Mouse (Mus musculus) kidney, adult 2 months (tissue): ENCODE data around the gene Gm6482. TPM values are rescaled to one million over a fixed set of nuclear protein-coding genes. Genes with fewer than 3 reads are reported as not detected.
A peak's percentile ranks its signal among the peaks of the same experiment; 100 is the strongest.
"Not testable (repeated sequence)": the region's sequence is repeated elsewhere in the genome, so short reads cannot be mapped to it uniquely, and the experiment has no call there.

ENCODE experiments used
- DNase-seq: peaks from one replicate; pipeline ENCODE4 v3.0.0; 2021
- H3K27ac ChIP-seq: fragments of 200-500 bp; 2 replicates; pipeline ENCODE4 v1.5.1; 2012; ENCODE audit warnings: low read depth, low read length, control low read depth, inconsistent platforms; ENCODE audit not compliant: insufficient read depth
- H3K27me3 ChIP-seq: fragments of 200-500 bp; replicated peaks from 2 replicates; pipeline ENCODE4 v1.6.1; 2012; ENCODE audit warnings: mild to moderate bottlenecking, moderate library complexity, low read length, inconsistent platforms; ENCODE audit not compliant: control insufficient read depth, insufficient read depth
- H3K36me3 ChIP-seq: fragments of 200-500 bp; 2 replicates; pipeline ENCODE4 v1.6.1; 2012; ENCODE audit warnings: mild to moderate bottlenecking, moderate library complexity, low read length, inconsistent platforms; ENCODE audit not compliant: control insufficient read depth, insufficient read depth
- H3K4me1 ChIP-seq: fragments of 200-500 bp; 2 replicates; pipeline ENCODE4 v1.6.1; 2011; ENCODE audit warnings: low read length; ENCODE audit not compliant: control insufficient read depth, insufficient read depth
- H3K4me3 ChIP-seq: fragments of 200-500 bp; 2 replicates; pipeline ENCODE4 v1.5.1; 2011; ENCODE audit warnings: mild to moderate bottlenecking, low read depth, low read length, control low read depth; ENCODE audit not compliant: insufficient read depth
- WGBS: fragments of 180-500 bp; shearing (Covaris S2); methylation state at CpG from one replicate; pipeline ENCODE4 v1.1.7; 2018; 5-methylcytosine and 5-hydroxymethylcytosine counted together
- polyA plus RNA-seq: library from polyadenylated mRNA; depleted of rRNA; stranded (reverse); fragments of >200 nt; gene quantifications from 2 replicates; pipeline ENCODE4 v1.2.3, GENCODE M21; 2012; rRNA removed

Gm6482 gene
- polyA plus RNA-seq: not detected in 2 replicates

GRCm38 (mm10) chr14:41408181-41408580 lies at the start of gene Gm6482:
Gm6482 (minus strand) TSS chr14:41408281.
- not testable (repeated sequence) for H3K36me3 ChIP-seq, H3K4me1 ChIP-seq, H3K27ac ChIP-seq, H3K4me3 ChIP-seq, H3K27me3 ChIP-seq, DNase-seq
- 75% methylated on average over 1 of the region's 2 CpGs for WGBS

- not testable (repeated sequence) for H3K27ac ChIP-seq, H3K4me3 ChIP-seq
- WGBS: no CpG with 5 or more reads among the region's 2 CpGs
These were observed 45.3 kb upstream of the Gm6482 start, which contains the start of gene Gm7954 for GRCm38 (mm10) chr14:41453418-41453817. Gm7954 (minus strand) TSS chr14:41453518.

DNA sequence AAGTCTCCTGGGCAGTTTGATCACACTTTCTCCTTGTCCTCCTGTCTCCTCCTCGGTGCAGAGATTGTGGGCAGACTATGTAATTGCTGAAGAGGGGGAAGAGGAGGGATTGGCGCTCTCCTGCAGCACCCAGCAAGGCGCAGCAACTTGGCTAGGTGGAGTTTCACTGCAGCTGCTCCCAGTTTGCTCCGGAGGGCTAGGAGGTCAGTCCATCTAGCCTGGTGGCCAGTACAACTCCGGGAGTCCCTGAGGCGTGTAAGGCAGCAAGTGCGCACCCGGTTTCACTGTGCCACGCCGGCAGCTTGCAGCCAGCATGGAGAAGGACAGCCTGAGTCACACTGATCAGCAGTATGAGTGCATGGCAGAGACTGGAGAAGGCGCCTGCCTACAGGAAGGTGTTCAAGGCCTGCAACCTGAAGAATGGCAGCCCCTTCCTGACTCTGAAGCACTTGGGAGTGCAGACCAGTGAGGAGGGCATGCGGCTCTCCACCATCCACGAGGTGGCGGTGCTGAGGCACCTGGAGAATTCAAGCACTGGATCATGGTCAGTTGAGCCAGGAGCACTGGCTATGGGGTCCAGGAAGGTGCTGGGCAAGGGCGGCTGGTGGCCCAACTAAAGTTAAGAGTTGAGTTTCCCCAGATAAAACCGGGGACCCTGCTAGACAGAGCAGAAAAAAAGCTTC lies 17.5 kb upstream of the Gm6482 start:
- not testable (repeated sequence) for H3K4me1 ChIP-seq, H3K27ac ChIP-seq, H3K27me3 ChIP-seq, H3K36me3 ChIP-seq
- peak overlapping the region; percentile 28; the same call in 1 of the 2 replicates for H3K4me3 ChIP-seq
- DNase-seq: peak; percentile 31
- 12% methylated on average over 15 of the region's 16 CpGs for WGBS

More at GRCm38 (mm10) chr14:41453418-41453817, 45.3 kb upstream of the Gm6482 start, which contains the start of gene Gm7954:
- DNase-seq, H3K36me3 ChIP-seq, H3K27me3 ChIP-seq, H3K4me1 ChIP-seq: not testable (repeated sequence)

DNA sequence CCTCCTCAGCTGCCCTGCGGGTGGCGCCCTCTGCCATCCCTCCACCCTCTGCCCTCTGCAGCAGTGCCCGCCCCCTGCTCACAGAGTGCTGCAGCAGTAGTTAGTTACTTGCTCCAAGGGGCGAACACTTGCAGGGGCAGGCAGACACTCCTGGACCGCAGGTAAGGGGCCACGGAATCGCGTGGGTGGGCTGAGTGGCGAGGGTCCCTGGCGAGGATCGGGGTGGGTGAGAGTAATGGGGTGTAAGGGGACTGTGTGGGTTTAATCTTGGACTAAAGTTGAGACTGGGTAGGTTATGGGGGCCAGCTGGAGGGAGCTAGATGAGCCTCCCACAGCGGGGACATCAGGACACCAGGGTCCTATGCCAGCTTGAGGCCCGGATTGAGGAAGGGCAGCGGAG lies 16.6 kb upstream of the Gm6482 start:
- peak overlapping the region; percentile 10; the same call in 1 of the 2 replicates for H3K4me3 ChIP-seq
- WGBS: 21% methylated on average over 14 of the region's 14 CpGs
- DNase-seq, H3K27me3 ChIP-seq, H3K4me1 ChIP-seq, H3K36me3 ChIP-seq, H3K27ac ChIP-seq: not testable (repeated sequence)

DNA sequence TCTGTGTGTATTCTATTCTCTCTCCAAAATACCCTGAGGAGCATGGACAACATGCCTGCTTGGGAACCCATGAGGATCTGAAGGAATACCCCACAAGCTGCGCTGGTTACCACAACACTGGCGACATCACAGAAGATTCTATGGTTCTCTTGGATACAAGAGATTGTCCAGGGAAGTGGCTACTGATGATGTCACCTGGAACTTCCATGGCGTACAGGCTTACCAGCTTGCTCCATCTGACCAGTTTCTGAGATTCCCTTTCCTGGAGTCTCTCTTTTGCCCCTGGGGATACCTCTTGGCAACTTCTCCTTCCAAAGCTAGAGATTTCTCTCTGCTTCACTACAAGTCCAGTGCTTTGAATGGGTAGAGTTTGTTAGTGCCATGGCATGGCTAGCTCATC lies 21.8 kb downstream of the Gm6482 start, which contains the start of gene Gm7945:
TSS of gene Gm7945 (minus strand) at position 101 of the 400 bp plus-strand sequence.
- not testable (repeated sequence) for DNase-seq, H3K4me3 ChIP-seq, H3K4me1 ChIP-seq, H3K27me3 ChIP-seq, H3K27ac ChIP-seq, H3K36me3 ChIP-seq
- WGBS: no CpG with 5 or more reads among the region's 3 CpGs

Other genes with a start within 250 kb of the Gm6482 start
- not detected in 2 replicates for gene Sftpd, start 223.1 kb downstream of the Gm6482 start, polyA plus RNA-seq
- not detected in 2 replicates for gene Gm2832, start 129.5 kb downstream of the Gm6482 start, polyA plus RNA-seq
- not detected in 2 replicates for gene Gm5798, start 59.7 kb downstream of the Gm6482 start, polyA plus RNA-seq
- gene Gm7945, start 21.9 kb downstream of the Gm6482 start, polyA plus RNA-seq: not detected in 2 replicates
- gene Gm7954, start 45.2 kb upstream of the Gm6482 start, polyA plus RNA-seq: not detected in 2 replicates
- not detected in 2 replicates for gene Gm3486, start 81.2 kb upstream of the Gm6482 start, polyA plus RNA-seq
- not detected in 2 replicates for gene Gm7970, start 147.3 kb upstream of the Gm6482 start, polyA plus RNA-seq
- gene 1700049E17Rik2, start 164.9 kb upstream of the Gm6482 start, polyA plus RNA-seq: not detected in 2 replicates
- gene Gm3072, start 216.3 kb upstream of the Gm6482 start, polyA plus RNA-seq: not detected in 2 replicates
- not detected in 2 replicates for gene Gm3676, start 238.2 kb upstream of the Gm6482 start, polyA plus RNA-seq